Mouse (Mus musculus) liver, adult 2 months (tissue): ENCODE data around the gene 2310034G01Rik.

Experiments used
- CTCF ChIP-seq: fragments of 200-500 bp; IDR thresholded peaks from 2 replicates; pipeline ENCODE4 v1.5.1; 2011; ENCODE audit warnings: low read depth, low read length, control low read depth
- POLR2A ChIP-seq: fragments of 200-500 bp; IDR thresholded peaks from 2 replicates; pipeline ENCODE4 v1.6.1; 2011; ENCODE audit warnings: low read length, control low read depth; ENCODE audit not compliant: insufficient read depth; ENCODE audit errors: extremely low read depth

DNA sequence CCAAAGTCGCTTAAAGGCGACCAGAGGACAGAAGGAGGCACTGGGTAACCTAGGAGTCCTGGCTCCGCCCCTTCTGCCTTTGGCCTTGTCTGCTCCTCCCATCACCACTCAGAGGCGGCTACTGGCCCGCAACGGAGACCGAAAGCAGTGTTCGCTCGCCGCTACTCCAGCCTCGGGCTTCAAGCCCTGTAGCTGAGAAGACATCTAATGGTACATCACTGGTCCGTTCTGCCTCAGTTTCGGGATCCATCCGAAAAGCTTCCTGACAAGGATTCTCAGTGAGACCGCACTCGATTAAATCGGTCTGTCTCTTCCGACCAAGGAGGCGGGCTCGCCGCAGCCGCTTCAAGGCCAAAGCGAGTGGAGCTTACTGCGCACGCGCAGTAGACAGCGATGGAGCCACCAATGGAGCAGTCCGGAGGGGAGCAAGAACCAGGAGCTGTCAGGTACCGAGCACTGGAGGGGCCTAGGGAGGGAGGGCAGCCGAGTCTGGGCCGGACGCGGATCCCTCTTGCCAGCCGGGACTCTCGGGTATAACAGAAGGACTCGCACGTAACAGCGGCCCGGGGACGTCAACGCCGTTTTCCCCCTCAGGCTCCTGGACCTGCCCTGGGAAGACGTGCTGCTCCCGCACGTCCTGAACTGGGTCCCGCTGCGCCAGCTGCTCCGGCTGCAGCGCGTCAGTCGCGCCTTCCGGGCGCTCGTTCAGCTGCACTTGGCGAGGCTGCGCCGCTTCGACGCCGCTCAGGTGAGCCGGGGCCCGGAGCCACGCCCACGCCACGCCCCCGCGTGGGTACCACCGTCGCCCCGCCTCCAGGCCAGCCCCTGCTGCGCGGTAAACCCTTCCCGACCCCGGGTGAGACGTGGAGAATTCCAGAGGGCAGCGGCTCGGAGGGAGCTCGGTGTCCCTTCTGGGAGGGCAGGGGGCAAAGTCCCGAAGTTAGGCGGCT, 21.7 kb downstream of the 2310034G01Rik start, which contains the start of gene Fbxl15:
- no peak for TF ChIP-seq CTCF
- TF ChIP-seq POLR2A, result peak; percentile 31
